Mouse (Mus musculus): Measurements from ENCODE around the gene Mien1. TPM values are rescaled to one million over a fixed set of nuclear protein-coding genes. Genes with fewer than 3 reads are reported as not detected.

Gene Mien1
- polyA plus RNA-seq, 1 experiment from 2014 or later = 112 TPM

DNA sequence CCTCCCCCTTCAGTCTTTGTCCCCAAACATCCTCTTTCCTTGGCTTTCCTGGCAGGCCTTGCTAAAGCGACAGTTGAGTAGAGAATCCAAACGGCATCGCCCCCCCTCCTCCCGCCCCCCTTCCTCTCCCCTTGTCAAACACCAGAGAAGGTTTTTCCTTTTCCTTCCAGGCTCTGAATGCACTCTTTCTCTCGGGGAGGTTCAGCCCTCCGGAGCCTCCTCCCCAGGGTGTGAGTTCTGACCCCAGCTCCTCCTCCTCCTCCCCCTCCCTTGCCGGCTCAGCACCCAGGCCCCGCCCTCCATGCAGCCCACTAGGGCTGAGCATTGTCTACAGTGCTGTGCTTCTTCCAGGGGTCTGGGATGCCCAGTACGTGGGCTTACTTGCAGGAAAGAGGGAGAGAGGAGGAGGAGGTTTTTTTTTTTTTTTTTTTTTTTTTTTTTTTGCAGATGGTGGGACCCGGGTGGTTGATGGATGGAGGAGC, 29.4 kb downstream of the Mien1 start:
- DNase-seq (ENCODE audit: low spot score) = peak; percentile 62
- Histone ChIP-seq H3K4me1 (peaks cover 45% of the 10 kb centered on the region), H3K27ac (replicated peaks) (peak overlapping the region; percentile 78), H3K9me3 (replicated peaks) (no peaks in the 10 kb centered on the region), H3K4me3 (peak overlapping the region; percentile 30), H3K27me3 (ENCODE audit: low read depth, poor library complexity, severe bottlenecking) (peaks cover 53% of the 10 kb centered on the region), H3K36me3 (no peaks in the 10 kb centered on the region)
- 2% methylated on average over 10 of the region's 10 CpGs for WGBS

DNA sequence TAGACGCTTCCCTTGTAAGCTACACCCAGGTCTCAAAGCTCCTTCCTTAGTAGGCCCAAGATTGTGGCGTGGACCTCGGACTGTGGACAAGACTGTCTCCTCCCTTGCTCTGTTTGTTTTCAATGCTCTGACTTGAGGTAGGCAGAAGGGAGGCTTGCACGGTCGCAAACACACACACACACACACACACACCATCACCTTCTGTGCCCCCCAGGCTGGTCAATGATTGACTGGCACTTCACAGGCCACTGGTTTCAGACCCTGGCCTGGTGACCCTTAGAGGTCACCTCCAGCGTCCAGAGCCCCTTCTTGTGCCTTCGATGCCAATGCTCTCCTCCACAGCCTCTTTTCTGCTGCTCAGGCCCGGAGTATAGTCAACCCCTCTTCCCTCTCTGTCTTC, 29.9 kb downstream of the Mien1 start:
- Histone ChIP-seq H3K9me3 (replicated peaks) (no peaks in the 10 kb centered on the region), H3K4me3 (peak overlapping the region; percentile 30), H3K36me3 (no peaks in the 10 kb centered on the region), H3K27me3 (ENCODE audit: low read depth, poor library complexity, severe bottlenecking) (peaks cover 48% of the 10 kb centered on the region), H3K27ac (replicated peaks) (peak overlapping the region; percentile 78), H3K4me1 (peaks cover 40% of the 10 kb centered on the region)
- 49% methylated on average over 8 of the region's 8 CpGs for WGBS
- no peak for DNase-seq (ENCODE audit: low spot score)

DNA sequence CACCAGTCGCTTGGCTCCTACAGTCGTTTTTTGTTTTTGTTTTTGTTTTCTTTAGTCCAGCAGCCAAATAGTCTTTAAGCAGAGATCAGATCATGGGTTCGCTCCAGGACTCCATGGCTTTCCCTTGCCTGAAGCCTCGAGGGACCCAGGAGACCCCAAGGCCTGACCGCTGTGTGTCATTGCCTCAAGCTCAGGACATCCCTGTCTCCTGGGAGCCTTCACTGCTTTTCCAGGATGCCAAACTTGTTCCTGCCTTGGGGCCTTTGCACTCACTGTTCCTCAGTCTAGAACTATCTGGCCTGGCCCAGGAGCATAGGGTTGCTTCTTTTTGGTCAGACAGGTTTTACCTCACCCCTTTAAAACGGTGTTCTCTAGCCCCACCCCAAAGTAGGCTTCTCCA, 32.2 kb downstream of the Mien1 start:
- 76% methylated on average over 6 of the region's 6 CpGs for WGBS
- Histone ChIP-seq H3K27ac (replicated peaks) (no peak overlapping the region), H3K4me3 (no peak overlapping the region), H3K9me3 (replicated peaks) (no peaks in the 10 kb centered on the region), H3K27me3 (ENCODE audit: low read depth, poor library complexity, severe bottlenecking) (peaks cover 26% of the 10 kb centered on the region), H3K36me3 (no peaks in the 10 kb centered on the region), H3K4me1 (peaks cover 19% of the 10 kb centered on the region)
- DNase-seq (ENCODE audit: low spot score) = no peak

DNA sequence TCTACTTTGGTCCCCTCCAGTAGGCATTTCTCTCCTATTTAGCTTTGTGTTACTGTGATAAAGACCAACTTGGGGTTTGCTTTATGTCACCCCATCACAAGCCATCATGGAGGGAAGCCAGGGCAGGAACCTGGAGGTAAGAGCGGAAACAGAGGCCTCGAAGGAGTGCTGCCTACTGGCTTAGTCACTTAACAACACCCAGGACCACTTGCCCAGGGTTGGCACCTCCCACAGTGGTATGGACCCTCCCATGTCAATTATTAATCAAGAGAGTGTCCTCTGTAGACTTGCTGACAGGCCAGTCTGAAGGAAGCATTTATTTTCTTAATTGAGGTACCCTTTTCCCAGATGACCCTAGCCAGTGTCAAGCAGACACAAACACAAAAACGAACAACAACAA, 38.0 kb downstream of the Mien1 start:
- DNase-seq (ENCODE audit: low spot score) = no peak
- Histone ChIP-seq H3K36me3 (no peaks in the 10 kb centered on the region), H3K9me3 (replicated peaks) (no peaks in the 10 kb centered on the region), H3K27me3 (ENCODE audit: low read depth, poor library complexity, severe bottlenecking) (no peaks in the 10 kb centered on the region), H3K27ac (replicated peaks) (peak overlapping the region; percentile 94), H3K4me3 (peak overlapping the region; percentile 64), H3K4me1 (peaks cover 13% of the 10 kb centered on the region)
- 58% methylated on average over 3 of the region's 3 CpGs for WGBS

DNA sequence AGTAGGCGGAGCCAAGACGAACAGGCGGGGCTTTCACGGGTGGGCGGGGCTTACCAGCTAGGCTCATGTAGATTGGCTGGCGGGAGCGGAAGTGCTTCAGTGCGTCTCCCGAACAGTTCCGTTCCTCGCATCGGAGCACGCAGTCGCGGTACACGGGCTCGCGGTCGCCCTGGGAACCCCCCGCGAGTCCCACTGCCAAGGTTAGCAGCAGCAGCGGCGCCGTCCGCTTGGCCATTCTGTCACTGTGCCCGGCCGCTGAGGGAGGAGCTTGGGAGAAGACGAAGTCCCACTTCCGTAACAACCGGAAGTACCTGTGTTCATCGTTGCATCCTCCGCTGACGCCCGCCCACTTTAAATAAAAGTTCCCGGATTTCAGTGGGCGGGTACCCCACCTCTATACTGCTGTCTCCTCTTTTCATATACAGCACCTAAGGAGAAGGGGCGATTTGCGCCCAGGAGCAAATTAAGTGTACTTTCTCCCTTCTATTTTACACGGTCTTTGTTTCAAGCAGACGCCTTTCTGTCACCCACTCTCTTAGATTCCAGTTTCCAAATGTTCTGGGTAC, 38.5 kb downstream of the Mien1 start, which contains the start of gene Pgap3:
Gene Pgap3 (minus strand): TSS at position 330 of the 566 bp plus-strand sequence.
- H3K4me3 ChIP-seq = peak within 1 kb of the TSS; percentile 64
- DNase-seq (ENCODE audit: low spot score) = peak; percentile 91
- no peaks in the 10 kb centered on the region for H3K9me3 ChIP-seq (replicated peaks)
- peak within 1 kb of the TSS; percentile 94 for H3K27ac ChIP-seq (replicated peaks)
- no peaks in the 10 kb centered on the region for H3K27me3 ChIP-seq (ENCODE audit: low read depth, poor library complexity, severe bottlenecking)
- under 1% methylated on average over 40 of the region's 40 CpGs for WGBS
- H3K36me3 ChIP-seq = no peaks in the 10 kb centered on the region
- H3K4me1 ChIP-seq = peaks cover 13% of the 10 kb centered on the region

DNA sequence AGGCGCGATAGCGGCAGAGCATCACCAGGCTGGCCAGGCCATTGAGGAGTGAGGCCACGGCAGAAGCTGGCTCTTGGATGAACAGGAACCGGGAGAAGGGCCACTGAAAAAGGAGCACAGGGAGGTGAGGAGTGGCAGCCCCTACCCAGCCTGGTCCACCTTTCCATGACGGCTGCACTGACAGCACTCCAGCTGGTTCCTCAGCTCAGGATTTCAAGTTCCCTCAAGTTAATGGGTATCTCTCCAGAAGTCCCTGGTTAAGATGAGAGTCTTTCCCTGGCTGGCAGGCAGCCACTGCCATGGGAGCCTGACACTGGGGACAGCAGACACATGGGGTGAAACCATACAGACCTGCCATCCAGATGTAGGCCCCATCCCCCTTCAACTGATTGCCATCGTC, 40.8 kb downstream of the Mien1 start:
- no peak for DNase-seq (ENCODE audit: low spot score)
- 92% methylated on average over 7 of the region's 7 CpGs for WGBS
- Histone ChIP-seq H3K4me1 (peaks cover 22% of the 10 kb centered on the region), H3K27ac (replicated peaks) (no peak overlapping the region), H3K36me3 (no peaks in the 10 kb centered on the region), H3K4me3 (no peak overlapping the region), H3K27me3 (ENCODE audit: low read depth, poor library complexity, severe bottlenecking) (no peaks in the 10 kb centered on the region), H3K9me3 (replicated peaks) (no peaks in the 10 kb centered on the region)

DNA sequence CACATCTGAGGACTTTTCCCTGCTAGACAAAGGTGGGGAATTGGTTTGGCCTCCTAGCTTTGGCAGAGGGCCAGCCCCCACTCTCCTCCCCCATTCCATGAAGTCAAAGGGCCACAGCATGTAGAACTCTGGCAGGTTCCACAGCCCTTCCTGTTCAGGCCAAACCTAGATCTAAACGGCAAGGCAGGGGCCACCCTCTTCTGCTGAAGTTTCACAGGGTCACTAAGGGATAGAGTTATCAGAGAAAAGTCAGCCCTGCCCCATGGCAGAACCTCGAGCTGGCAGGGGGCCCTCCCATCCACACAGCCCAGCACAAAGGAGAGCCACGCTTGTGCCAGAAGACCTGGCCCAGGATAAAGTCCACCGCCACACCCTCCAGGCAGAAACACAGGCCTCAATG, 43.8 kb downstream of the Mien1 start:
- WGBS = 61% methylated on average over 4 of the region's 4 CpGs
- Histone ChIP-seq H3K4me3 (no peak overlapping the region), H3K4me1 (peaks cover 27% of the 10 kb centered on the region), H3K27me3 (ENCODE audit: low read depth, poor library complexity, severe bottlenecking) (peaks cover 28% of the 10 kb centered on the region), H3K9me3 (replicated peaks) (no peaks in the 10 kb centered on the region), H3K27ac (replicated peaks) (no peak overlapping the region), H3K36me3 (no peaks in the 10 kb centered on the region)
- no peak for DNase-seq (ENCODE audit: low spot score)

DNA sequence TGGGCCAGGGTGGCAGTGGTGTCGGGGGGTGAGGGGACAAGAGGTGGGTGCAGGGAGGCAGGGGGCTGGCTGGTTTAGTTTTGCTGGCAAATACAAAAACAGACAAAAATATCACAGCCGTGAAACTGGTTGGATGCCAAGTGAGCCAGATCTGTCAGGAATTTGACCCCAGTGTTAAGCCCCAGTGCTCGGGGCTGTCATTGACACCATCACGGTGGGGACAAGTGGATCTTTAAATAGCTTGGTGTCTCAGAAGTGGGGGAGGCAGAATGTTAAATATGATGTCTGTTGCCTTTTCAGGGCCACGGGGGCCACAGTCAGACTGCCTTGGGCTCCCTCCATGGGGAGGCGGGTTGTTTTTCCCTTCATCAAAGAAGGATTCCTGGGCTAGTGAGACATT, 44.5 kb downstream of the Mien1 start:
- peaks cover 24% of the 10 kb centered on the region for H3K4me1 ChIP-seq
- H3K27me3 ChIP-seq (ENCODE audit: low read depth, poor library complexity, severe bottlenecking) = peaks cover 36% of the 10 kb centered on the region
- H3K27ac ChIP-seq (replicated peaks) = no peak overlapping the region
- no peak for DNase-seq (ENCODE audit: low spot score)
- WGBS = 68% methylated on average over 6 of the region's 6 CpGs
- H3K36me3 ChIP-seq = no peaks in the 10 kb centered on the region
- H3K9me3 ChIP-seq (replicated peaks) = no peaks in the 10 kb centered on the region
- no peak overlapping the region for H3K4me3 ChIP-seq

DNA sequence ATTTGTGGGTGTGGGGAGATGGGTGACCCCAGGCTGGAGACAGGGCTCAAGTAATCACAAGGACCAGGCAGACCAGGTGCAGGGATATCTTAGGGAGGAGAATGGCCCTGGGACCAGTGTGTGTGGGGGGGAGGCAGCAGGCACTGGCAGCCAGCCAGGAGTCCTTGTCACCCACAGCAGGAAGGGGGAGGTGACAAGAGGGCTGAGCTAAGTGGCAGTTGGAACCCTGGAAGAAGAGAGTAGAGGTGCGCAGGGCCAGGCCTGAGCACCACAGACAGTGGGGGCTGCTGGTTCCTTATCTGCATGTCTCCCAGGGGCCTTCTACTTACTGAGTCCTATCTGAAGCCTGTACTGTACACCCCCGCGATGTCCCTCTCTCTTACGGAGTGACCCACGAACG, 45.5 kb downstream of the Mien1 start:
- Histone ChIP-seq H3K9me3 (replicated peaks) (no peaks in the 10 kb centered on the region), H3K27me3 (ENCODE audit: low read depth, poor library complexity, severe bottlenecking) (peaks cover 45% of the 10 kb centered on the region), H3K4me1 (peaks cover 34% of the 10 kb centered on the region), H3K27ac (replicated peaks) (no peak overlapping the region), H3K36me3 (no peaks in the 10 kb centered on the region), H3K4me3 (no peak overlapping the region)
- WGBS = 77% methylated on average over 6 of the region's 6 CpGs
- DNase-seq (ENCODE audit: low spot score) = no peak

DNA sequence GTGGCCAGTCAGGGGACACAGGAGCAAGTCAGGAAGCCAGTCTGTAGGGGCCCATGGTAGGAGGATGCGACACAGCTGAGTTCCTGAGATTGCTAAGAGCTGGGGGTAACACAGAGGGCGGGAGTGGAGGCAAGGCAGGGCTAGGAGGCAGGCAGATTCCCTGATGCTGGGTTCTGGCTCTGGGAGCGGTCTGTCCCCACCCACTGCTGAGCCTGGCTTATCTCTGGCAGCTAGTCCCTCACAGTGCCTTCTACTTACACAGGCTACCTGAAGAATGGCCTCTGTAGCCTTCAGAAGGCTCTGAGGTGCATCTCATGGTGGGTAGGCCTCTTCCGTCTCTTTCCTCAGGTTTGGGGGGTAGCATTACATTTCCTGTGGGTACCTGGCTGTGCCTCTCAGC, 46.1 kb downstream of the Mien1 start:
- 44% methylated on average over 4 of the region's 4 CpGs for WGBS
- H3K4me1 ChIP-seq = peaks cover 34% of the 10 kb centered on the region
- H3K27ac ChIP-seq (replicated peaks) = no peak overlapping the region
- H3K9me3 ChIP-seq (replicated peaks) = no peaks in the 10 kb centered on the region
- H3K27me3 ChIP-seq (ENCODE audit: low read depth, poor library complexity, severe bottlenecking) = peaks cover 52% of the 10 kb centered on the region
- H3K4me3 ChIP-seq = no peak overlapping the region
- no peak for DNase-seq (ENCODE audit: low spot score)
- no peaks in the 10 kb centered on the region for H3K36me3 ChIP-seq

DNA sequence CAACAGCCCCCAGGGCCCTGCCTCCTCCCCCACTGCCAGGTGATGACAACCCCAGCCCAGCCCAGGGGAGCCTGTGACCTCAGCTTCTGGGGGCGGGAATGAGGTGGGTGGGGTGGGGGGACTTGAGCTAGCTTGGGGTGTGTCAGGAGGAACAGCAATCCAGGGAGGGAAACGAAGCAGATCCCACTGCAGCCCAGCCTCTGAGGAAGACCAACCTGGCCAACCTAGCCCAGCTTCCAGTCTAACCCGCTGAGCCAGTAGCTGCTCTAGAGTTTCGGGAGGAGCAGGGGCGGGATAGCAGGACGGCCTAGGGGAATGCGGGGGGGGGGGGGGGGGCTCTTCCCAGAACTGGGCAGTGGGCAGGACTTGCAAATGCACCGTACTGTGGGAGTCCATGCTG, 46.8 kb downstream of the Mien1 start:
- Histone ChIP-seq H3K27me3 (ENCODE audit: low read depth, poor library complexity, severe bottlenecking) (peaks cover 58% of the 10 kb centered on the region), H3K4me3 (no peak overlapping the region), H3K36me3 (no peaks in the 10 kb centered on the region), H3K4me1 (peaks cover 34% of the 10 kb centered on the region), H3K9me3 (replicated peaks) (no peaks in the 10 kb centered on the region), H3K27ac (replicated peaks) (no peak overlapping the region)
- DNase-seq (ENCODE audit: low spot score) = no peak
- 20% methylated on average over 8 of the region's 8 CpGs for WGBS

DNA sequence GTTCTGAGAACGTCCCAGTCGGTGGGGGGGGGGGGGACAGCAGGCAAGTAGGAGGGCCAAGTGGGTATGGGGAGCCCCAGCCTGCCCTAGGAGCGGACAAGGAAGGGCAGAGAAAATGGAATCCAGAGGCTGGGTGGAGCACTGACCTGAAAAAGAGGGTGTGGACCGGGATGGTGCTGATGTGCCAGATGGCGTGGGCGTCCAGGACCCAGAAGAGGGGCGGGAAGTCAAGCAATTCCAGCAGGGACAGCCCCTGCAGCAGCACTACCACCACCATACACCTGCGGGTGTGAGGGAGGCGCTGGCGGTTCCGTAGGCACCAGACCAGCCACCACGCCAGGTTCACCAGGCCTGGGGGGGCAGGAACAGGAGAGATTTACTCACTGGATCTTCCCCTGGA, 48.6 kb downstream of the Mien1 start:
- no peaks in the 10 kb centered on the region for H3K9me3 ChIP-seq (replicated peaks)
- H3K36me3 ChIP-seq = no peaks in the 10 kb centered on the region
- peaks cover 77% of the 10 kb centered on the region for H3K27me3 ChIP-seq (ENCODE audit: low read depth, poor library complexity, severe bottlenecking)
- H3K4me3 ChIP-seq = no peak overlapping the region
- no peak for DNase-seq (ENCODE audit: low spot score)
- peaks cover 41% of the 10 kb centered on the region for H3K4me1 ChIP-seq
- 76% methylated on average over 12 of the region's 12 CpGs for WGBS
- H3K27ac ChIP-seq (replicated peaks) = no peak overlapping the region

DNA sequence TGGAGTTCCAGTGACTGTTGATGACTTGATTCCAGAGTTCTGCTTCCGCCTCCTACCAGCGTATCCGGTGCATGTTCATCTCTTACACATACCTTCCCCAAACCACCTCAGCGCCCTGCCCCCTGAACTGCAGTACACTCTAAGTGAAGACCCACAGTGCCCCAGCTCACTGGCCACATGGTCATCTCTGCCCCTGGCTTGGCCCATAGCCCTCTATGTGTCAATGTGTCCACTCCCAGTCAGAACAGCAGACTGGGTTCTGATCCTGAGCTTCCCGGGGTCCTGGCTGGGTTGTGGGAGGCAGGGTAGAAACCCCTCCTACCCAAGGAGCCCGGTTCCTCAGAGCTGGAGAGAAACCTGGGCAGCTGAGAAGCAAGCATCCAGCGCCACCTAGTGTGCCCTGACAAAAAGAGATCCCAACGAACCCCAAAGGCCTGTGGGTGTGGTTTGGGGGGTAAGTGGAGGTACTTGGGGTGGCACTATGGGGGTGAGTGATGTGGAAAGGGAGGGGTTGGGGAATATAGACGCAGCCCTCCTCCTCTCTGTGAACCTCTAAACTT, 49.5 kb downstream of the Mien1 start:
- H3K36me3 ChIP-seq = no peaks in the 10 kb centered on the region
- peaks cover 39% of the 10 kb centered on the region for H3K4me1 ChIP-seq
- H3K9me3 ChIP-seq (replicated peaks) = no peaks in the 10 kb centered on the region
- 27% methylated on average over 9 of the region's 9 CpGs for WGBS
- peak; percentile 47 for DNase-seq (ENCODE audit: low spot score)
- no peak overlapping the region for H3K27ac ChIP-seq (replicated peaks)
- peaks cover 86% of the 10 kb centered on the region for H3K27me3 ChIP-seq (ENCODE audit: low read depth, poor library complexity, severe bottlenecking)
- no peak overlapping the region for H3K4me3 ChIP-seq
